Comparison of ENCODE assay signal across 8 mouse cellular contexts in genomic region chr2:61533131-61533530, GRCm38 (mm10). TPM values are rescaled to one million over a fixed set of nuclear protein-coding genes. Genes with fewer than 3 reads are reported as not detected.
DNase-seq lines count a peak whose midpoint lies in the region; ATAC-seq and TF ChIP-seq lines count a peak whose summit lies in the region.

No protein-coding gene starts in this region.

- H3K4me1 ChIP-seq in stomach, postnatal 0 days (replicated peaks; ENCODE audit: control insufficient read depth, insufficient read depth) = no peaks in the 10 kb centered on the region

- 42% methylated on average over 2 of the region's 2 CpGs for WGBS in stomach, postnatal 0 days

- H3K36me3 ChIP-seq in stomach, postnatal 0 days (ENCODE audit: control insufficient read depth, insufficient read depth, low read length) = no peaks in the 10 kb centered on the region

- DNase-seq in 3134 (ENCODE audit: extremely low read depth, insufficient read length, low spot score) (peak; percentile 51), NIH3T3 (ENCODE audit: low read depth) (peak; percentile 94)
- peak; percentile 53 to 66 for DNase-seq in cerebellum, postnatal 36 days
- peak; percentile 58 to 70 for DNase-seq in heart, postnatal 14 days
- DNase-seq in left cerebral cortex, adult 9 months (ENCODE audit: low spot score in 2 of 2) = peak; percentile 33 to 69
- peak; percentile 21 for DNase-seq in stomach, postnatal 0 days (ENCODE audit: low spot score)
- DNase-seq in thymus, postnatal 14 days = no peak
- DNase-seq in embryo, embryonic 9.5 days (ENCODE audit: extremely low spot score) = no peak

- no peaks in the 10 kb centered on the region for H3K9me3 ChIP-seq in stomach, postnatal 0 days (ENCODE audit: control insufficient read depth, low read length)

- no peak for TF ChIP-seq EP300 in stomach, postnatal 0 days (optimal IDR thresholded peaks at IDR 0.05)

- no peak for TF ChIP-seq CTCF in stomach, postnatal 0 days (IDR thresholded peaks at IDR 0.05; ENCODE audit: low read depth)

- intact Hi-C loops in heart, postnatal 14 days (cut with DNase I) = no loop called here

- H3K4me3 ChIP-seq in stomach, postnatal 0 days (ENCODE audit: low read depth, low read length) = no peak overlapping the region

- H3K9ac ChIP-seq in stomach, postnatal 0 days (ENCODE audit: low read length) = no peak overlapping the region

- no peak overlapping the region for H3K27ac ChIP-seq in stomach, postnatal 0 days (replicated peaks)

- H3K4me2 ChIP-seq in stomach, postnatal 0 days (replicated peaks; ENCODE audit: low read depth) = no peak overlapping the region

- no peaks in the 10 kb centered on the region for H3K27me3 ChIP-seq in stomach, postnatal 0 days (ENCODE audit: control insufficient read depth, insufficient read depth, low read length)

- no peak for ATAC-seq in stomach, postnatal 0 days (ENCODE audit: low FRiP score, low TSS enrichment)

RNA-seq across cellular contexts. Expression of gene Tank, which starts 45.3 kb away (rescaled TPM):
- 10 to 100 TPM; 17.7 to 19.0 TPM for total RNA-seq in heart, postnatal 14 days (2021)
- 20.7 and 21.9 TPM in 2 replicates for polyA plus RNA-seq in stomach, postnatal 0 days (2015; fragmentation: Nextera tagmentation; extraction: Ambion mirVana)

Comparison
In these comparisons a context has a peak if more than half of its experiments do, and no peak if none do; other contexts are left out.
1. DNase-seq: peak in 3134 (single experiment), NIH3T3 (single experiment), cerebellum, postnatal 36 days (2 of 2), heart, postnatal 14 days (2 of 2), left cerebral cortex, adult 9 months (2 of 2) and stomach, postnatal 0 days (single experiment); none in thymus, postnatal 14 days (single experiment) and embryo, embryonic 9.5 days (single experiment).